Mouse (Mus musculus): ENCODE results near the gene Tmem107. TPM values are rescaled to one million over a fixed set of nuclear protein-coding genes. Genes with fewer than 3 reads are reported as not detected.
"Not testable (repeated sequence)": the region's sequence is repeated elsewhere in the genome, so short reads cannot be mapped to it uniquely, and the experiment has no call there.

Tmem107 gene
- polyA plus RNA-seq, 1 experiment: 13.4 TPM

- peak; percentile 86 for TF ChIP-seq CTCF (IDR thresholded peaks at IDR 0.05; ENCODE audit: borderline replicate concordance, insufficient read depth, low read depth, low read length)
- no peak for TF ChIP-seq POLR2A (IDR thresholded peaks at IDR 0.05; ENCODE audit: borderline replicate concordance, insufficient read depth, low read length)
- H3K4me1 ChIP-seq (ENCODE audit: control insufficient read depth, insufficient read depth, low read length): peaks cover 10% of the 10 kb centered on the region
- no peaks in the 10 kb centered on the region for H3K27me3 ChIP-seq (ENCODE audit: control insufficient read depth, insufficient read depth, low read length)
- H3K27ac ChIP-seq (ENCODE audit: insufficient read depth, low read length): no peak overlapping the region
- WGBS: 1% methylated on average over 3 of the region's 3 CpGs
- H3K4me3 ChIP-seq (replicated peaks; ENCODE audit: insufficient read depth, low read depth, low read length): no peak overlapping the region
- DNase-seq: peak; percentile 82 to 92
Measured at GRCm38 (mm10) chr11:69092386-69092751, 21.8 kb downstream of the Tmem107 start.

- Histone ChIP-seq H3K27me3 (ENCODE audit: control insufficient read depth, insufficient read depth, low read length) (no peaks in the 10 kb centered on the region), H3K4me3 (replicated peaks; ENCODE audit: insufficient read depth, low read depth, low read length) (no peak overlapping the region), H3K4me1 (ENCODE audit: control insufficient read depth, insufficient read depth, low read length) (peaks cover 15% of the 10 kb centered on the region), H3K27ac (ENCODE audit: insufficient read depth, low read length) (no peak overlapping the region)
- no peak for DNase-seq
- no peak for TF ChIP-seq CTCF (IDR thresholded peaks at IDR 0.05; ENCODE audit: borderline replicate concordance, insufficient read depth, low read depth, low read length)
- WGBS: 73% methylated on average over 4 of the region's 4 CpGs
Measured at GRCm38 (mm10) chr11:69092871-69093270, 22.3 kb downstream of the Tmem107 start.

GRCm38 (mm10) chr11:69093856-69094255 is 23.2 kb downstream of the Tmem107 start:
- not testable (repeated sequence) for H3K4me3 ChIP-seq (replicated peaks; ENCODE audit: insufficient read depth, low read depth, low read length); H3K27me3 ChIP-seq (ENCODE audit: control insufficient read depth, insufficient read depth, low read length); H3K27ac ChIP-seq (ENCODE audit: insufficient read depth, low read length)
- peaks cover 22% of the 10 kb centered on the region for H3K4me1 ChIP-seq (ENCODE audit: control insufficient read depth, insufficient read depth, low read length)
- peak in 1 of 2 experiments; percentile 29 for DNase-seq
- 82% methylated on average over 7 of the region's 7 CpGs for WGBS

- Histone ChIP-seq H3K4me3 (replicated peaks; ENCODE audit: insufficient read depth, low read depth, low read length) (peak within 1 kb of the TSS; percentile 83), H3K27me3 (ENCODE audit: control insufficient read depth, insufficient read depth, low read length) (no peaks in the 10 kb centered on the region), H3K4me1 (ENCODE audit: control insufficient read depth, insufficient read depth, low read length) (peaks cover 17% of the 10 kb centered on the region), H3K27ac (ENCODE audit: insufficient read depth, low read length) (peak within 1 kb of the TSS; percentile 86)
- TF ChIP-seq CTCF (IDR thresholded peaks at IDR 0.05; ENCODE audit: borderline replicate concordance, insufficient read depth, low read depth, low read length): no peak
- peak; percentile 92; the same call in 1 of the 2 replicates for TF ChIP-seq POLR2A (IDR thresholded peaks at IDR 0.05; ENCODE audit: borderline replicate concordance, insufficient read depth, low read length)
- WGBS: under 1% methylated on average over 37 of the region's 37 CpGs
- DNase-seq: peak; percentile 99 to 100
Measured at GRCm38 (mm10) chr11:69094697-69095429, 24.3 kb downstream of the Tmem107 start, which contains the start of gene Per1. Gene Per1 (plus strand): TSS chr11:69095217.

- TF ChIP-seq POLR2A (IDR thresholded peaks at IDR 0.05; ENCODE audit: borderline replicate concordance, insufficient read depth, low read length) (no peak), CTCF (IDR thresholded peaks at IDR 0.05; ENCODE audit: borderline replicate concordance, insufficient read depth, low read depth, low read length) (no peak)
- Histone ChIP-seq H3K27ac (ENCODE audit: insufficient read depth, low read length) (peak overlapping the region; percentile 80), H3K27me3 (ENCODE audit: control insufficient read depth, insufficient read depth, low read length) (no peaks in the 10 kb centered on the region), H3K4me1 (ENCODE audit: control insufficient read depth, insufficient read depth, low read length) (peaks cover 14% of the 10 kb centered on the region), H3K4me3 (replicated peaks; ENCODE audit: insufficient read depth, low read depth, low read length) (peak overlapping the region; percentile 83)
- WGBS: 1% methylated on average over 27 of the region's 27 CpGs
- DNase-seq: peak in 1 of 2 experiments; percentile 33
Measured at GRCm38 (mm10) chr11:69095511-69096231, 25.1 kb downstream of the Tmem107 start.

- peak overlapping the region; percentile 83 for H3K4me3 ChIP-seq (replicated peaks; ENCODE audit: insufficient read depth, low read depth, low read length)
- WGBS: 11% methylated on average over 9 of the region's 9 CpGs
- H3K27ac ChIP-seq (ENCODE audit: insufficient read depth, low read length): peak overlapping the region; percentile 85
- H3K27me3 ChIP-seq (ENCODE audit: control insufficient read depth, insufficient read depth, low read length): no peaks in the 10 kb centered on the region
- peaks cover 22% of the 10 kb centered on the region for H3K4me1 ChIP-seq (ENCODE audit: control insufficient read depth, insufficient read depth, low read length)
- no peak for DNase-seq
- TF ChIP-seq POLR2A (IDR thresholded peaks at IDR 0.05; ENCODE audit: borderline replicate concordance, insufficient read depth, low read length): no peak
- TF ChIP-seq CTCF (IDR thresholded peaks at IDR 0.05; ENCODE audit: borderline replicate concordance, insufficient read depth, low read depth, low read length): no peak
Measured at GRCm38 (mm10) chr11:69096360-69096986, 25.9 kb downstream of the Tmem107 start.

GRCm38 (mm10) chr11:69096987-69097900 is 26.6 kb downstream of the Tmem107 start:
- 2% methylated on average over 29 of the region's 29 CpGs for WGBS
- H3K27me3 ChIP-seq (ENCODE audit: control insufficient read depth, insufficient read depth, low read length): no peaks in the 10 kb centered on the region
- peak; percentile 40; the same call in 1 of the 2 replicates for TF ChIP-seq POLR2A (IDR thresholded peaks at IDR 0.05; ENCODE audit: borderline replicate concordance, insufficient read depth, low read length)
- no peak for TF ChIP-seq CTCF (IDR thresholded peaks at IDR 0.05; ENCODE audit: borderline replicate concordance, insufficient read depth, low read depth, low read length)
- peak; percentile 92 for DNase-seq
- H3K4me3 ChIP-seq (replicated peaks; ENCODE audit: insufficient read depth, low read depth, low read length): peak overlapping the region; percentile 54
- H3K4me1 ChIP-seq (ENCODE audit: control insufficient read depth, insufficient read depth, low read length): peaks cover 29% of the 10 kb centered on the region
- peak overlapping the region; percentile 85 for H3K27ac ChIP-seq (ENCODE audit: insufficient read depth, low read length)

Data from cerebellum, adult 2 months (tissue).